Mouse (Mus musculus): Measurements from ENCODE around the gene Alyref.
"Not testable (repeated sequence)": the region's sequence is repeated elsewhere in the genome, so short reads cannot be mapped to it uniquely, and the experiment has no call there.

Alyref gene

DNA sequence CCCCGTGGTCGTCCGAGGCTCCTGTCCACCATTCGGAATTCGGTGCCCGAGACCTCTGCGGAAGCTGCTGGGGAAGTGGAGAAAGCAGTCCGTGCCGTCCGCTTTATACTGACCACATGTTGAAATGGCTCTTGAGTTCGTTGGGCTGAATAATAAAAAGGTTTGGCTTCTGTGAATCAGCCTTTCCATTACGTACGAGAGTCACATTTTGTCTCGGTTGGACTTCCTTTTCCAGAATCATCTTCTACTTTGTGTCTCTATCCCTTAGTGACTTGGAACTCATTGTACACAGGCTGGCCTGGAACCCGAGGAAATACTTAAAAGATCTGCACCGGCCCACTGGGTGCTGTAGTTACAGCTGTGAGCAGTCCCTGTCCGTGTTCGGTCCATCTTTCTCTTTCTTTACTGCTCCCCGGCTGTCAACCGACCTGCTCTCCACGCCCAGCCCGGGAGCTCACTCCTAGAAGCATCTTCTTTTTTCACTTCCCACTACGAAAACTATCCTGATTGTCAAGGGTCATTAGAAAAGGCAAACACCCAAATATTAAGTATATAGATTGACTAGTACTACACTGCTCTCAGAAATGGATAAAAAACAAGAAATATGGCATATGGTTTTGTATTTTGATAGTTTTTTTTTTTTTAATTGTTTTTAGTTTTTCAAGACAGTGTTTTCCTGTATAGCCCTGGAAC, 24.4 kb downstream of the Alyref start:
- no peak for DNase-seq (ENCODE audit: low spot score)

DNA sequence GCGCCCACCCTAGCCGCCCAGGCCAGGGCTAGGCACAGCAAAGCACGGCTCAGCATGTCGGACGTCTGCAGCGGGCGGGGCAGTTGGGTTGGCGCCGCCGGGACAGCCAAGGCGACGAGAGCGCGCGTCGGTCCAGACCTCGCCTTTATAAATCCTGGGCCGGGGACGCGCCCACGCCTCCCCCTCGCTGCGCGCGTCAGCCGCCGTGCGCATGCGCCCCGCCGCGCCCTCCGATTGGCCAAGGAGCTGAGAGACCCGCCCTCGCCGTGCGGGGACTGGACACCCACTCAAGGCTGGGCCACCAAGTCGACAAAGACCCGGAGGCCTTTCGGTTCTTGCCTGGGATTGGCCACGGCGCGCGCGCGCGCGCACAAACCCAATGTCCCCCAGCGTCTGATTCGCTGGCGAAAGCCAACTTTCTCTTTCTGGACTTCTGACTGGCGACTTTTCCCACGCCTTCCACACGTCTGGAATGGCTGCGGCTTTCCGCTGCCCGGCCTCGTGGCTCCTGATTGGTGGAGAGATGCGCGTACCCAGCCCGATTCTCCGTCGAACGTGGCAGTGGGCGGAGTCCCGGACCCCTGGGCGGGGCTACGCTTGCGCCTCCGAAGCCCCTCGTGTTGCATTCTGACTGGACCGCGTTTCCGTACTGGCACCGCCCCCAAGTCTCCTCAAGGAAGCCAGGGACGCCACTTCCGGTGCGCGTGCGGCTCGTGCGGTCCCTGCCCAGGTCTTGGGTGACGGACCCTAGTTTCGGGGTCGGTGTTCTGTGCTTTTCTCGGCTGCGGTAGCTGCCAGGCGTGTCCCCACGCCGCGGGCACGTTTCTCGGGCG, 25.2 kb downstream of the Alyref start, which contains the start of gene P4hb:
TSS of gene P4hb (minus strand) at position 502 of the 833 bp plus-strand sequence.
- DNase-seq (ENCODE audit: low spot score) = peak; percentile 99

DNA sequence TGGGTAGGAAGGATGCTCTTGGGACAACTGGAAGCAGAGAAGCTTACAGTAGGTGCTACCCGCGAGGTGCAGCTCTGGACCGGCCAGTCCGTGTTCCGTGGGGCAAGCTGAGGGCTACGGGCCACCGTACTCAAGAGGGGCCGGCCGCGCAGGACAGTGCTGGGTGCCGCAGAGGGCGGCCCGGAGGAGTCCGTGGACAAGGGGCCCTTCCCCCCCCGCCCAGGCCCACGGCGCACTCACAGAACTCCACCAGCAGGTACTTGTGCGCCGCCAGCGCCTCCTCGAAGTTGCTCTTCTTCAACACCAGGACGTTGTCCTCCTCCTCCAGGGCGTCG, 25.8 kb downstream of the Alyref start:
- no peak for DNase-seq (ENCODE audit: low spot score)

DNA sequence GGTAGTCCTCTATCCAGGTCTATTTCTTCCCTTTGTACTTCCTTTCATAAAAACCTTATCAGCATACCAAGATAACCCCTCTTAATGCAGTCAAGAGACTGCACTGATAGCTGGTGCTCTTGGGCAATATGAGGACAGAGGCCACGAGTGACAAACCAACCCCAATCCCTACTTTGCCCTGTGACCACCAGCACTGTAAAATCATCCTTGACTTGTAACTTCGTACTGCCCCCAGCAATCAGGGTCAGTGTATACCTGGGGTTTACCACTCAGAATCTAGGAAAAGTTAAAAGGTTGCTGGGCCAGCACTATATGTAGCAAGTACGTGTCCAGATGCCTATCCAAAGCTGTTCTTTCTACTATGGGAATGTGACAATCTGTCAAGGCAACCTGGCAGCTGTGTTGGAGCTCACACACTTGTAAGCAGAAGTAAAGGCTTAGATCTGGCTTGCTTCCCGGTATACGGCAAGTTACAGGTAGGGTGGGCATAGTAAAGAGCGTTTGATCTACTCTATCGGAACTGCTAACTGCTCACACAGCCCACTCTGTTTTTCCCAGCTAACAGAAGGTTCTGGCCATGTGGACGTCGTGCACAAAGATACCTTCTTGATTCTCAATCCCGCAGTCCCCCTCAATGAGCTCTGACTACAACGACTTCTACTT, 26.3 kb downstream of the Alyref start:
- DNase-seq (ENCODE audit: low spot score) = no peak

DNA sequence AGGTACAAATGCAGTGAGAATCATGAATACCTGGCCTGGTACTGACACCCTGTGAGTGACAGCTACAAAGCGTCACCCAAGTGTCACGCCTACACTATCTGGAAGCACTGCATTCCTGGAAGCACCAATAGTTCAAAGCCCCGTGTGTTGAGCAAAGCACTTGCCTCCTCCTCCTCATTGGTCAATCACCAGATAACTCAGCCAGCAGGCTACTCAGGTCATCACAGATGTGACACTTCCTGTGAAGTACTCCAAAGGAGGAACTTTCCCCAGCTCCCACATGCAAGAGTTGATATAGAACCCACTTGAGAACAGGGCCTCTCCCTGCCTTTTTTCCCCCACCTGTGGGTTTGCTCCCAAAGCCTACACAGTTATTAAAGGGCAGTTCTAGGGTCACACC, 27.0 kb downstream of the Alyref start:
- no peak for DNase-seq (ENCODE audit: low spot score)

DNA sequence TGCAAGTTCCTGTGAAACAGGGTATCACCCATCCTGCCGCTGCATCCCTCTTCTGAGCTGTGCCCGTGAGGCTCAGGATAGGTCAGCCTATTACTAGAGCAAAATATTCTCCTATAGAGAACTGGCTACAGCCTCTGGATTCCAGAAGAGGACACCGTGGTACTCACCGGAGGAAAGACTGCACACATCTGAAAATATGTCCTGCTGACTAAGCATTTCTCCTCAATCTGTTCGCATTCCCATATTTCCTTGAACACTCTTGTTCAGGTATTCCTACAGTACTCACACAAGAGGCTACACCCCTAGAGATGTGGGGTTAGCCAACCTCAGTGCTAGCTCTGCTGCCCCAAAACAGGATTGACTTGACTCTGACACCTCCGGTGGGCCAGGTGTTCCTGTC, 29.8 kb downstream of the Alyref start:
- DNase-seq (ENCODE audit: low spot score) = no peak

DNA sequence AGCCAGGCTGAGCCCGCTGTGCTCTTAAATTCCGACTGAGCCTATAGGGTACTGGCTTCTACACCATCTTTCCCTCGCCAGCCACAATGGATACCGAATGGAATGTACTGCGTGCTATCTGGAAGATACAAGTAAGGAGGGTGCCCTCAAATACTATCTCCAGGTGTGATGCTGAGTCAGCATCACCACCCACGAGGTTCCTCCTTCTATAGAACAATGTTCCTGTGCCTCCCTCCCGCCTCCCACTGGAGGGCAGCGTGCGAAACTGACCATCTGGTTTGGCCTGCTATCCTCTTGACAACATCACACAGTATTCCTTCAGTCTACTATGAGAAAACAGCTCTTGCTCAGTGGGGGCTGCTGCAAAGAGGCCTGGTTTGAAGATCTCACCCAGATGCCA, 33.1 kb downstream of the Alyref start:
- no peak for DNase-seq (ENCODE audit: low spot score)

DNA sequence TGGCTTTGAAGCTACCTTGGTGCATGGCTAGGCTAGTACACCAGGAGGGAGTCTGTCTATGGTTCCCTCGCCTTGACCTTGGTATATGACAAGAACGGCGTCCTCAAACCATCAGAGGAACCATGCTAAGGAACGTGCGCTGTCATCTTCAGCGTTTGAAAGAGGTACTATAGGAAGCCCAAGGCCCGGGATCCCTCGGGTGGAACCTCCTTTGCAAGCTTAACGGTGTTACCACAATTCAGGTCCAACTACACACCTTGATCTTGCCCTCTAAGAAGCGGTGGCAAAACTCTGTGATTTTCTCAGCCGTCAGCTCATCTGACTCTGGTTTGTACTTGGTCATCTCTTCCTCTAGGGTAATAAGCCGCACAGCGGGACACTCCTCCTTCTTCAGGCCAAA, 35.2 kb downstream of the Alyref start:
- no peak for DNase-seq (ENCODE audit: low spot score)

DNA sequence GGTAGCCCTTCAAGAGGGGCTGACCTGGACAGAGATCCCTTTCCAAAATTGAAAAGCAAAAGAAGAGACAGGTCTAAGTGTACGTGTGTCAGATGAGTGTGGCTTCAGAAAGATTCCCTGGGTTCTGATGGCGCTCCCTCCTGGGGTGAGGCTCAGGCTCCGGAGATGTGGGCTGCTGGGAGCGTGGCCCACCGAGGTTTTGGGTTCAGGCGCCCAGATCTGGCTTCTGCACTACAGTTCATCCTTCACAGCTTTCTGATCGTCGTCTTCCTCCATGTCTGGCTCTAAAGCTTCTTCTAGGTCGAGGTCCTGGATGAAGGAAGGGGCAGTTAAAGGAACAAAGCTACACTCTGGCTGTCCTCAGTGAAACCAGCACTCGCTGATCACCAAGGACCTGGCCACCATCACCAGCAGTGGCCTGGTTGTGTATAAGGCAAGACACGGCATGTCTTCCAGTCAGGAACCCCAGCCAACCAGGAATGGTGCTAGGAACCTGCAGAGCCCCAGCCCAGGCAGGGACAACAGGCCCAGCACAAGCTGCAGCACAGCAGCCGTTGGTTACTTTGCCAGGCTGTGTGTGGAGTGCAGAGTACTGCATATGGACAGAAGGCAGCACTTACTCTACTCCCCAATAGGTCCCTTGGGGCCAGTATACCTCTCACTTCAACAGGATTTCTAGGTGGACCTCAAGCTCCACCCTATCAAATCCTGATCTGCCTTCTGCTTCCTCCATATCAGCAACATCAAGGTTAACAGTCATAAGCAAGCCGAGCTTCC, 37.0 kb downstream of the Alyref start:
- DNase-seq (ENCODE audit: low spot score) = no peak

DNA sequence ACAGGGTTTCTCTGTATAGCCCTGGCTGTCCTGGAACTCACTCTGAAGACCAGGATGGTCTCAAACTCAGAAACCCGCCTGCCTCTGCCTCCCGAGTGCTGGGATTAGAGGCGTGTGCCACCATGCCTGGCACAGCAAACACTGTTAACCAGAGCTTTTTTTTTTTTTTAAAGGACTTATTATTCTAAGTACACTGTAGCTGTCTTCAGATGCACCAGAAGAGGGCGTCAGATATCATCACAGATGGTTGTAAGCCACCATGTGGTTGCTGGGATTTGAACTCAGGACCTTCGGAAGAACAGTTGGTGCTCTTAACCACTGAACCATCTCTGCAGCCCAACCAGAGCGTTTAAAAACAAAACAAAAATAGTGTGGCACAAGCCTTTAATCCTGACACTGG, 39.3 kb downstream of the Alyref start:
- DNase-seq (ENCODE audit: low spot score) = not testable (repeated sequence)

DNA sequence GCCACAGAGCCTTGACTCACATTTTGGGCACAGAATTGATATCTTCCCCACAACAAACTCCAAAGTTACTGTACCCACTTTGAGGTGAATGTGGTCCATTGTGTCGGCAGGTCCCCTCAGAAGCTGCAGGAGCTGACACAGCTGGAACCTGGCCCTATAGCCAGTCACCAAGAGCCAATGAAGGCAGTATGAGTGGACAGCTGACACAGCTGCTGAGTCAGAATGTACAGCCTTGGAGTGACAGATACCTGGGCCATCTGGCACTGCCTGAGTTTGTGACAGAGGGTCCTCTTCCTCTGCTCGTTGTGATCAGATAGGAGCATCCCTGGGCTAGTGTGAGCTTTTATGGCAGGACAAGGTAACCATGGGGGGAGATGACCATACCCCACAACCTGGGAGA, 42.9 kb downstream of the Alyref start:
- DNase-seq (ENCODE audit: low spot score) = no peak

DNA sequence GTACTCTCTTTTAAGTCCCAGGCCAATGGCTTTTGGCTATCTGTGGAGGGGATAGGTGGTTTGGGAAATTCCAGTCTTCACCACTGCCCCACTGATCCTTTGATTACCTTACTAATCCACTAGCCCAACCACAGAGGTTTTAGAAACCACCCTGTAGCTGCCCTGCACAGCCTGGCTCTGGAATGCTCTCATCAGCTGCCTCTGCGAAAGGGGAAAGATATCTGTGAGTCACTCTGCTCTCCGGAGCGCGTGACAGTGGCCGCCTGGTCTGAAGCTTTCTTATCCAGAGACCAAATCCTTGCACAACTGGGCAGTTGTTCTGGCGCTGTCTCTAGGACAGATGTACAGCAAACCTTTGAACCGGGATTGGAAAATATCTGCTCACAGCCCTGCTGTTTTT, 43.3 kb downstream of the Alyref start:
- no peak for DNase-seq (ENCODE audit: low spot score)

DNA sequence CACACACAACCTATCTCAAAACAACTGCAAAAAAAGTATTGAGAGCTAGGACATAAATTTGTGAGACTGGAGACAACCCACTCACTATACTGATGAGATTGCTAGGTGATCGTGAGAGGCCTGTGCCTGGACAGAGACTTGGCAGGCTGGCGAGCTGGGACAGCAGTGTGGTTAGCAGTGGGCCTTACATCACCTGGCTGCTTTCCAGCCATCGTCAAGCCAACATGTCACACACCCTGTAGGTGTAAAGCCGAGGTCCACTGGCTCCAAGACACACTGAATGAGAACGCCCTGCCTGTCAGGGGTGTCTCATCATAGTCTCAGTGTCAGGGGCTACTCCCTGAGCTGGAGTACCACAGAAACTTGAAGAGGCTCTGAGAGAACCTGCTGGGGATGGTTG, 45.4 kb downstream of the Alyref start:
- no peak for DNase-seq (ENCODE audit: low spot score)

DNA sequence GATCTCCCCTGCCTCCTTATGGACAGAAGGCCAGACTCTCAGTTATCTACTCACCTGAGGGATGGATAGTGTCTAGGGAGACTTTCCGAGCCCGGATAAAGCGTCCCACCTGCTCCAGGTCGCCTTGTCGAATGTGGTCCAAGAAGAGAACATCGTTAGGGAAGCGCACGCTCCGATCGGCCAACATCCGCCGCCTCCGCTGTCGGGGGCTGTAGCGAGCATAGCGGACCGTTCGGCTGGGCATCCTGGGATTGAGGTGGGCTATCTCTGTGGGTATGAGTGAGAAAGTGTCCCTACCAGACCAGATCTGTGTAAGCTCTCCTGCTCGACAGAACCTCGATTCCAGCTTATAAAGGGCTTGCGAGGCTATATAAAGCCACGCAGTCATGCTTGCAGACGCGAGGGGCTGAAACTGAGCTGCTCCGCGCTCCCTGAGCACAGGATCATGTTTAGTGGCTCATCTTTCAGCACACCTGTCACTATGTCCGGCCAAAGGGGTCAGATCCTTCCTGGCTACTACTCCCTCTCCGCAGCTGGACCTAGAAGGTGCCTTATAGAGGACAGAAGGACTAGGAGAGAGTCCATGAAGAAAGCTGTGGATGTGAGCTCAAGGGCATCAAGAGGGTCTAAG, 47.2 kb downstream of the Alyref start, which contains the start of gene Ppp1r27:
TSS of gene Ppp1r27 (minus strand) at position 323 of the 631 bp plus-strand sequence.
- no peak for DNase-seq (ENCODE audit: low spot score)

DNA sequence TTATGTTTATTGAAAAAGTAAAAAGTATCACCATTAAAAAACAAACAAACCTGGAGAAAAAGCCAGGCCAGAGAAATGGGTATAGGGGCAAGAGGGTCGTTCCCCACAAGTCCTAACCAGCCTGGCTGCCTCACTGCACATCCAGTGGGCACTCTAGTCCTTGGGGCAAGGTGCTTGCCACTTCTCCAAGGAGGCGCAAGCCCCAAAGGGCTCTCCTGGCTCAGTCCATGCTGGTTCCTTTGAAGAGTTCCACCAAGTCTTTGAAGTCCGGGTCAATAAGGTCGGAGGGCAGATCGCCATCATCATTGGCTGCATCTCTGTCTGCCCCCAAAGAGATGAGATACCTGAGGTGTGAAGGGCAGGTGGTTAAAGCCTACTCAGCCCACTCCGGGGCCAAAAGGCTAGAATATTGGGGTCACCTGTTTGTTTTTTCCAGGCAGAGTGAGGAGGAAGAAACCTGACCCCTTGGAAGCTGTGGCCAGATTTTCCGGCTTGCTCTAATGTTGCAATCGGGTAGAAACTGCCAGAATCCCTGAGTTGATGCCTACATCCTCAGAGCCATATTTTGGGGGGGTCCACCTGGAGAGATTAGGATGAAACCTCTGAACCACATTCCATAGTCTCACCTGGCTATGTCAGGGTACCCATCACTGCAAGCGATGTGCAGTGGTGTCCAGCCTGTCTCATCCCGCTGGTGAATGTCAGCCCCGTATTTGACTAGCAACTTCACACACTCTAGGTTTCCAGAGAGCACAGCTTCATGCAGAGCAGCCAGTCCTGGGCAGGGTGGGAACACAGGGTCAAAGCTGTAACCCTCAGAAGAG, 48.0 kb downstream of the Alyref start:
- no peak for DNase-seq (ENCODE audit: low spot score)

DNA sequence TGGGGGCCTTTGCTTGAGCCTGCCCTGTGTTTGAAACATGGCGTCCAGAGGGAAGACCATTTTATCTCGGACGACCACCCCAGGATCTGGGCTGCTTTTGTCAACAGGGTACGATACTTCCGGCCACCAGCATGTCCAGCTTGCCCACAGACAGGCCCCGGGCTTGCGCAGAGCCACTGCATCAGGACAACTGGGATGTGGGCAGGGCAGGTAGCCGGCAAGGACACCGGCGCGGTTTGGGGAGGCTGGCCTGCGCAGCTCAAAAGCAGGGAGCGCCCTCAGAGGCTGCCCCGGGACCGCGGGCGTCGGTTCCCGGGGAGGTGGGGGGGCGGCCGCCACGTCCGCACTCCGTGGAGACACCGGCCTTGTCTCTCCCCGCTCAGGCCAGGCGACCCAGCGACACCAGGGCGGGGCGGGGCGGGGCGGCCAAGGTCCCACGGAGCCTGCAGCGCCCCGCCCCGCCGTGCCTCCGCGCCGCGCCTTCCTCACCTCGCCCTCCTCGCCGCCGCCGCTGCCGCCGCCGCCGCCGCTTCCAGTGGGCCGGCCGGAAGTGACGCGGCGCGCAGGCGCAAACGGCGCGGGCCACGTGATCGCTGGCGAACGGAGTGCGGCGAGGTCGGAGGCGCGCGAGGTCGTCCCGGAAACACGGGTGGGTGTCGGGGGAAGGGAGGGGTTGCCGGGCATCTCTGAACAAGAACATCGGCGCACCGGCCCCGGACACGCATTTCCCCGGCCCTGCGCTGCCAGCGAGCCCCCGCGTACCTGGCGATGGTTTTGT, 48.8 kb downstream of the Alyref start, which contains the start of gene Mcrip1:
TSS of gene Mcrip1 (minus strand) at position 560 of the 778 bp plus-strand sequence.
- peak; percentile 85 for DNase-seq (ENCODE audit: low spot score)

DNA sequence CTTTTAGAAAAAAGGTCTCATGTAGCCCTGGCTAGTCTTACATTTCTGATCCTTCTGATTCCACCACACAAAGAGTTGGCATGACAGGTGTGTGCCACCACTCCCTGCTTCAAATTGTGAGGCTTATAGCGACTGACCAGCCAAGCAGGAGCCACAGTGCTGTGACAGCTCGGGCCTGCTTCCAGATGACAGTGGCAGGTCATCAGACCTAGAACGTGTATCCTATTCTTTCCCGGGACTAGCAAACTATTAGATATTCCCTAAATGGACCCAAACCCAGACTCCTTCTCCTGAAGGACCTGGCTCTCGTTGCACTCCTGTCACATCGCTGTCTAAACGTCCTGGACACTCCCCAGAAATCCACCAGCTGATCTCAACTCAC, 49.4 kb downstream of the Alyref start:
- DNase-seq (ENCODE audit: low spot score) = no peak

DNA sequence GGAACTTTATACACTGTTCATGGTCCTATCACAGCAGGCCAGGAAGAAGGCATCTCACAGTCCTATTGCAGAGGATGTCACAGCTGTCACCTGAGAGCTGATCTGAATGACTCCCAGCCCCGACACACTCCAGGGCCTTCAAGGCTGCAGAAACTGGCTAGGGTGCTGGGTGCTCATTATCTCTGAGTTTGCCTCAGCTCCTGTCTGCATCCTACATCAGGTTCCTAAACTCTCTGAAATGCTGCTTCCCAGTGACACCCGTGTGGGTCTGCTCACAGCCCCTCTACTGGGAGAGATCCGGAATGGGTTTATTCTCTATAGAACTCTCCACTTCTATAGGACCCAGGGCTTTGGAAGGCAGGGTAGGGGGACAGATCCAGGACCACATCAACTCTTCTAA, 50.0 kb downstream of the Alyref start:
- no peak for DNase-seq (ENCODE audit: low spot score)

DNA sequence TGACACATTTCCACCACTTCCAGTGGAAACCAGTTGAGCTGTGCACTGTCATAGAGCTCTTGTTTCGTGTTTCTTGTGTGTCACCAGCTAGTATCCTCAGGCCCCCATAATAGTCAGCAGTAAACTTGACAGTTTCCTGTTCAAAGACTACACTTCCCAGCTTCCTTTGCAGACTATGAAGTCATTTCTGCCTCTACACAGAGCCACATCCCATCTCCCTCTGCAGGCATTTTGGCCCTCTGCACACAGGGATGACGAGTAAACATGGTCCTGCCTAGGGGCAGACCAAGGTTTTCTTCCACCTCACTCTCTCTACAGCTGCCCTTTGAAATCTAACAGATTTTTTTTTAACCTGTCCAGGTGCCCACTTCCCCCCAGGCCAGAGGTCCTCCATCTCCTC, 50.7 kb downstream of the Alyref start:
- DNase-seq (ENCODE audit: low spot score) = no peak

DNA sequence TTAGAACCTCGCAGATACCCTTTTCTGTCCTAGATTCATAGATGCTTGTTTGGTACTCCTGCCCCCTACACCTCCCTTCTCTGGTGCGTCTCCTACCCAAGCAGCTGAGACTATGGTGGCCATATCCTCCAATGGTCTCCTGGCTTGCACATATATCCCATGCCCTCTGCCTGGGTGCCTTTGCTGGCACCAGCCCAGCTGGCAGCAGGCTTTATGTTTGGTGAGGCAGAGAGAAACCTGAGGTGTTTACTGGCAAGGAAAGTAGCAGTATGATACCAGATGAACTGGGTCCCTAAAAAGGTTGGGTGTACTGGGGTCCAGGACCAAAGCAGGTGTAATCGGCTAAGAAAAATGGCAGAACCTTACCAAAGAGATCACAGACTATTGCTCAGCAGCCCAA, 52.2 kb downstream of the Alyref start:
- DNase-seq (ENCODE audit: low spot score) = no peak
